Mouse (Mus musculus) midbrain, embryonic 13.5 days (tissue): Measurements from ENCODE around the gene Fntb. TPM values are rescaled to one million over a fixed set of nuclear protein-coding genes. Genes with fewer than 3 reads are reported as not detected.

Source experiments
- ATAC-seq: fragments of 200-750 bp; cut with Nextera tagmentation; 2 replicates; pipeline ENCODE4 v1.8.0; 2017; ENCODE audit warnings: mild to moderate bottlenecking, moderate TSS enrichment, moderate library complexity
- H3K27ac ChIP-seq: fragments of 300-500 bp; sonication (generic); 2 replicates; pipeline ENCODE4 v1.5.1; 2015; ENCODE audit warnings: inconsistent platforms, mild to moderate bottlenecking, moderate library complexity
- H3K27me3 ChIP-seq: fragments of 300-500 bp; sonication (generic); 2 replicates; pipeline ENCODE4 v1.6.1; 2015; ENCODE audit warnings: mild to moderate bottlenecking, inconsistent platforms
- H3K36me3 ChIP-seq: fragments of 300-500 bp; sonication (generic); 2 replicates; pipeline ENCODE4 v1.6.1; 2015; ENCODE audit warnings: mild to moderate bottlenecking, inconsistent platforms
- H3K4me1 ChIP-seq: fragments of 300-500 bp; sonication (generic); replicated peaks from 2 replicates; pipeline ENCODE4 v1.6.1; 2015; ENCODE audit warnings: inconsistent platforms
- H3K4me2 ChIP-seq: fragments of 300-500 bp; sonication (generic); replicated peaks from 2 replicates; pipeline ENCODE4 v1.6.1; 2015; ENCODE audit warnings: moderate library complexity, mild to moderate bottlenecking, inconsistent platforms
- H3K4me3 ChIP-seq: fragments of 300-500 bp; sonication (generic); replicated peaks from 2 replicates; pipeline ENCODE4 v1.5.1; 2015; ENCODE audit warnings: mild to moderate bottlenecking, inconsistent platforms
- H3K9ac ChIP-seq: fragments of 300-500 bp; sonication (generic); replicated peaks from 2 replicates; pipeline ENCODE4 v1.6.1; 2015; ENCODE audit warnings: mild to moderate bottlenecking, inconsistent platforms
- H3K9me3 ChIP-seq: fragments of 300-500 bp; sonication (generic); 2 replicates; pipeline ENCODE4 v1.6.1; 2016; ENCODE audit warnings: mild to moderate bottlenecking, inconsistent platforms
- WGBS: fragments of 180-500 bp; shearing (Covaris S2); methylation state at CpG from one replicate; pipeline ENCODE4 v1.1.7; 2015; 5-methylcytosine and 5-hydroxymethylcytosine counted together
- polyA plus RNA-seq: library from polyadenylated mRNA; unstranded; fragments of >200 nt; fragmentation: Nextera tagmentation; extraction: Ambion mirVana; gene quantifications from 2 replicates; pipeline ENCODE4 v1.2.1, GENCODE M21; 2015

Fntb gene
- polyA plus RNA-seq, 1 experiment from 2014 or later: 36.8 TPM

GRCm38 (mm10) chr12:76954698-76955423, 189.5 kb downstream of the Fntb start:
- 86% methylated on average over 10 of the region's 10 CpGs for WGBS
- Histone ChIP-seq H3K36me3 (peaks cover 82% of the 10 kb centered on the region), H3K4me3 (no peak overlapping the region), H3K9me3 (no peaks in the 10 kb centered on the region), H3K9ac (no peak overlapping the region), H3K4me2 (no peak overlapping the region), H3K27me3 (no peaks in the 10 kb centered on the region), H3K4me1 (no peaks in the 10 kb centered on the region; the same call in 1 of the 2 replicates), H3K27ac (no peak overlapping the region)
- no peak for ATAC-seq

GRCm38 (mm10) chr12:76957688-76958087, 192.3 kb downstream of the Fntb start:
- Histone ChIP-seq H3K4me1 (peaks cover 15% of the 10 kb centered on the region), H3K4me2 (no peak overlapping the region), H3K36me3 (peaks cover 55% of the 10 kb centered on the region), H3K4me3 (no peak overlapping the region), H3K9ac (no peak overlapping the region), H3K27me3 (no peaks in the 10 kb centered on the region), H3K27ac (no peak overlapping the region), H3K9me3 (no peaks in the 10 kb centered on the region)
- no peak for ATAC-seq
- 91% methylated on average over 5 of the region's 5 CpGs for WGBS

GRCm38 (mm10) chr12:76961052-76961931, 195.9 kb downstream of the Fntb start:
- ATAC-seq: peak; percentile 9
- no peaks in the 10 kb centered on the region for H3K27me3 ChIP-seq
- peak overlapping the region; percentile 75 for H3K27ac ChIP-seq
- peak overlapping the region; percentile 95 for H3K9ac ChIP-seq
- H3K9me3 ChIP-seq: no peaks in the 10 kb centered on the region
- peak overlapping the region; percentile 99 for H3K4me3 ChIP-seq
- H3K4me1 ChIP-seq: peaks cover 19% of the 10 kb centered on the region
- H3K36me3 ChIP-seq: peaks cover 27% of the 10 kb centered on the region
- WGBS: 5% methylated on average over 43 of the region's 45 CpGs
- peak overlapping the region; percentile 92 for H3K4me2 ChIP-seq

GRCm38 (mm10) chr12:76961932-76962891, 196.8 kb downstream of the Fntb start, which contains the start of gene Max:
Max (minus strand) TSS chr12:76962201.
- Histone ChIP-seq H3K4me1 (peaks cover 19% of the 10 kb centered on the region), H3K9ac (peak within 1 kb of the TSS; percentile 95), H3K9me3 (no peaks in the 10 kb centered on the region), H3K4me3 (peak within 1 kb of the TSS; percentile 99), H3K36me3 (peaks cover 18% of the 10 kb centered on the region), H3K27ac (peak within 1 kb of the TSS; percentile 75), H3K4me2 (peak within 1 kb of the TSS; percentile 92), H3K27me3 (no peaks in the 10 kb centered on the region)
- peak; percentile 100 for ATAC-seq
- WGBS: under 1% methylated on average over 73 of the region's 73 CpGs

GRCm38 (mm10) chr12:76965089-76965488, 199.7 kb downstream of the Fntb start:
- no peak overlapping the region for H3K4me3 ChIP-seq
- H3K27ac ChIP-seq: no peak overlapping the region
- H3K27me3 ChIP-seq: no peaks in the 10 kb centered on the region
- no peak overlapping the region for H3K4me2 ChIP-seq
- no peaks in the 10 kb centered on the region for H3K36me3 ChIP-seq
- no peak for ATAC-seq
- WGBS: 9% methylated on average over 5 of the region's 5 CpGs
- no peaks in the 10 kb centered on the region for H3K9me3 ChIP-seq
- H3K4me1 ChIP-seq: peaks cover 17% of the 10 kb centered on the region
- no peak overlapping the region for H3K9ac ChIP-seq

GRCm38 (mm10) chr12:76965876-76966275, 200.5 kb downstream of the Fntb start:
- no peak overlapping the region for H3K9ac ChIP-seq
- H3K4me2 ChIP-seq: no peak overlapping the region
- peaks cover 9% of the 10 kb centered on the region for H3K4me1 ChIP-seq
- H3K27ac ChIP-seq: no peak overlapping the region
- no peak for ATAC-seq
- WGBS: 7% methylated on average over 4 of the region's 4 CpGs
- no peaks in the 10 kb centered on the region for H3K27me3 ChIP-seq
- no peaks in the 10 kb centered on the region for H3K9me3 ChIP-seq
- H3K36me3 ChIP-seq: no peaks in the 10 kb centered on the region
- no peak overlapping the region for H3K4me3 ChIP-seq

Other genes starting within 250 kb of the Fntb start
- gene Plekhg3, start 234.7 kb upstream of the Fntb start, polyA plus RNA-seq: 0.78 and 1.4 TPM in 2 replicates
- gene Sptb, start 55.0 kb upstream of the Fntb start, polyA plus RNA-seq: 1.1 TPM in 2 replicates
- 115 and 125 TPM in 2 replicates for gene Churc1, start 51 bp upstream of the Fntb start, polyA plus RNA-seq
- not detected in 2 replicates for gene Gpx2, start 30.0 kb downstream of the Fntb start, polyA plus RNA-seq
- gene Rab15, start 57.3 kb downstream of the Fntb start, polyA plus RNA-seq: 21.1 and 22.9 TPM in 2 replicates
- gene Max, start 196.6 kb downstream of the Fntb start, polyA plus RNA-seq: 14.1 and 18.5 TPM in 2 replicates